Mouse (Mus musculus): ENCODE results near the gene Inhbb.
A peak's percentile ranks its signal among the peaks of the same experiment; 100 is the strongest.

Inhbb gene

DNA sequence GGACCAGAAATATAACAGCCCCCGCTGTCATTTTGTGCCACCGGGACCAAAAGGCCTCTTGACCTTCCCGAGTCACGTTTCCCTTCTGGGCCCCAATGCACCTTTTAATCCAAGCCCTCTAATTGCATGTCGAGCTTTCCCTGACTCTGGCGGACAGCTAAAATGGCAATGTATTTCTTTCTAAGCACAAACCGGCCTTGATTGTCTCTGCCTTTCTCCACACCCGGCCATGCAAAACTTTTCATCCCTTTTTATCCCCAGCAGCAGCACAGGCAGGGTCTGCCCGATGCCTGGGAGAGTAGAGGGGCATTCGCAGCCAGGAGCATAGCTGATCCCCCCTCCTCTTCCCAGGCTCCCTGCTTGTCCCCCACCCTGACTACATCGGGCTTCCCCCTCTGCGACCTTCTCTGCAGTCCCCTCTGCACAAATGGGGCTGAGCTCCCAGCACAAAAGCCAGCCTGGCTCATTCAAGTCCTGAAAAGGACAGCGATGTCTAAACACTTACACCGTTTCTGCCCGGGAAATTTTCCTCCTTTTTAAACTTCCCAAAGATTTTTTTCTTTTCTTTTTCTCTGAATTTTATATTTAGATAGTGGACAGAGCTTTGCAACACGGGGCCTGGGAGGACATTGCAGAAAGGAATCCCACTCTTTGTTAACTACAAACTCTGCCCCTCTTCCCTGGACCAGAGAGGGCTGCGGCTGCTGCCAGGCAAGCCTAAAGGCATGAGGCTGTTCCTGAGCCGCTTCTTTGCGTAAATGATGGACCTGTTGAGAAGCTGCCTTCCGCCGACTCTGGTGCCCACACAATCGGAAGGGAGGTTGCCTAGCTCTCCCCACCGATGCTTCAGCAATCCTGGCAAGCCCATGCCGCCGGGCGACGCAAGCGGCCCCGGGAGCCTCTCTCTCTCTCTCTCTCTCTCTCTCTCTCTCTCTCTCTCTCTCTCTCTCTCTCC is 2.6 kb downstream of the Inhbb start:
- DNase-seq: peak in 1 of 2 experiments; percentile 43

DNA sequence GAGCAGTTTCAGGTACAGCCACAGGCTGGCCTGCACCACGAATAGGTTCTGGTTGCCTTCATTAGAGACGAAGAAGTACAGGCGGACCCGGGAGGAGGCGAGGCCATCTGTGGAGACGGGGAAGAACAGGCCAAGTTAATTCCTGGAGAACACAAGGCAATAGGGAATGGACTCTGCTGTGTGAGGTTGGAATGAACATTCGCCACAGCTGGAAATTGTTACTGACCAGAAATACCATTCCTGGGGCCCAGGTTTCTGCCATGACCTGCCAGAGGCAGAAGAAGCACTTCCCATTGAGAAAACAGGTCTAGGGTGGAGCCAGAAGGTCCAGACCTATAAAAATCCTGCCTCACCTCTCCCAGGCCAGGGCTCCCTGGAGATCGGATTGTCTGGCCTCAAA is 4.1 kb downstream of the Inhbb start:
- DNase-seq: peak in 1 of 2 experiments; percentile 17

DNA sequence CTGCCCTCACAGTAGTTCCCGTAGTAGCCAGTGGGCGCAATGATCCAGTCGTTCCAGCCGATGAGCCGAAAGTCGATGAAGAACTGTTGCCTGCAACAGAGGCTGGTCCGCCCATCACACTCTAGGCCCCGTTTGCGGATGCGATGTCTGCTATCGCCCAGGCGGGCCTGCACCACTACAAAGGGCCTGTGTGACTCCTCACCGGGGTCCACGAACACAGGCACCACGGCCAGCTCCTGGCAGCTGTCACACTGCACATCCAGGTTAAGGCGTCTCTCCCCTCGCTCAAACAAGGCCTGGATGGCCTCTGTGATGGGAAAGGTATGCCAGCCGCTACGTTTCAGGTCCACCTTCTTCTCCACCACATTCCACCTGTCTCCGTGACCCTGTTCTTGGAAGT is 4.5 kb downstream of the Inhbb start:
- no peak for DNase-seq

DNA sequence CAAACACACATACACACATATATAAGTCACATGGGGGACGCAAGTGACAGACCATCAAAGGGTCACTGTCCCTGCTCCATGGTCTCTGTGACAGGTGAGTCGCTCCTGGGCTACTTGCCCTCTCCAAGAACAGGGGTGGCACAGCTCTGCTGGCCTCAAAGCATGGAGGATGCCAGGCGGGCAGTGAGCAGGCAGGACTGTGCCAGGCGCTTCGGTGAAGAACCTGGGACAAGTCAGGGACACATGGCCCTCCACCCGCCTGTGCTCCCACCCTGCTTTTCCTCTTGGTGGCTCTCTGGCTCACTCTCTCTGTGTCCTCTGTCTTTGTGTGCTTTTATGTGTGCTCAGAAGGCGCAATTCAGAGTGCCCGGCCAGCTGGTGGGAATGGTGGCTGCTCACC is 5.4 kb downstream of the Inhbb start:
- DNase-seq: peak; percentile 62 to 67

DNA sequence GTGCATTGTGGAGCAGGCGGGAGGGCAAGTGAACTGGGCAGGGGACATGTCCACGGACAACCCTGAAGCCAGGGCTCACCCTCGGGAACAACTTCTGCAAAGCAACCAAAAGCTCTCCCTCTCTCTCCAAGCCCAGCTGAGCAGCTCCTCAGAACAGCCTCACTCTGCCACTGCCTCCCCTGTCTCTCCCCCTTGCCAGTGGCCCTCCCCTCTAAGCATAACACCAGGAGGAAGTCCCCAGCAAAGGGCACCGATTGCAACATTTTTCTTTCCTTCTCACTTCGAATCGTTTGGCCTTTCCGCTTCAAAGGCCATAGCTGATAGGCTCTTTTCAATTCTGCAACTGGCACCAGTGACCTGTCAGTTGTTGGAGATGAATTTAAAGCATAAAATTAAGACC is 5.9 kb downstream of the Inhbb start:
- no peak for DNase-seq

DNA sequence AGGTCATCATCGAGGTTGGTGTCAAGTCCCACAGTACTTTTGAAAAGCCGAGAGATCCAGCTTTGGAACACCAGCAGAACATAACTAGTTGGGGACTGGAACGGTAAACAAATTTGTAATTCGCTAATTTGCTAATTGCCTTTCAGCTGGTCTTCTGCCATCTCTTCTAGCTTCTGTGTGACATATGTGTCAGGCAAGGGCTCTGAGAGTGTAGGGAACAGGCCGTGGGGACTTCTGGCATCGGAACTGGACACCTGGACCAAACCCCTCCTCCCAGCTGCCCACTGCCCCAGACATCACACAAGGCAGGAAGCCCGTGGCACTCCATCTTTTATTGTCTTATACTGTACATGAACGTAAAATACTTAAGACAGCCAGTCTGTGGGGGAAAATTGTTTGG is 6.9 kb downstream of the Inhbb start:
- peak; percentile 57 to 63 for DNase-seq

DNA sequence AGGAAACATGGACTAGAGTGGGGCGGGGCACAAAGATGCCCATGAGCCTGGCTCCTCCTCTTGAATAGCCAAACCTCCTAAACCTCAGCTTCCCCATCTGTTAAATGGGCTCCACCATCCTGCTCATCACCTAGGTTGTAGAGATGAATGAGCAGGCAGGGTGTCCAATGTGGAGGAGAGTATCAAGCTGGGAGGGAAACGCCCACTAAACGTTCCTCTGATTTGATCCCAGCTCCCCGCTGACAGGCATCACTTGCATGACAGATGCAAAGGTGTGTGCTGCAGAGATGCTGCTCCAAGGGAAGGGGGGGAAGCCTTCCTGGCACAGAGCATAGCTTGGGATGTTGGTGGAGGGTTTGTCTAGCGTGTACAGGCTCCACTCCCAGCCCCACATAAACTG is 11.4 kb downstream of the Inhbb start:
- no peak for DNase-seq

DNA sequence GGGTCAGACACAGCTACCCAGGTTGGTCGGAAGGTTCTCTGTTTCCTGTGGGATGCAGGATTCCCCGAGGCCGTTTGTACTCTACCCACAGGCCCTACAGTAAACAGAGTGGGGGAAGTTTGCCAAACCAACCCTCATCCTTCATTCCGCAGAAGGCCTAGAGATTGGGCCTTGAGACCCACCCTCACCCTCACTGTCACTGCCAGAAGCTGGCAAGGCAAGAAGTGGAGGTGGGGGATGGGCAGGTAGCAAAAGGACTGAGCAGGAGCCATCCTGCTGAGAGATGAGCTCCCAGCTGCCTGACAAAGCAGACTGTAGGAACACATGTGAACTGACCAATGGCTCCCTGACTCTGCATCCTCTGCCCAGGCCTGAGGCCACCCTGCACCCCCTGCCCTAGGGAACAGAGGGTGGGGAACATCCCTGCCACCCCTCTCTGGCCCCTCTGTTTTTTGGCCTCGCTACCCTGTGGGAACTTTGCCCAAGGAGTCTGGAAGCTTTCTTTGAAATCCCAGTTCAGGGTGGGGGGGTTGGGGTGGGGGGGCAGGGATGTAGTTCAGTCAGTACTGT is 12.4 kb downstream of the Inhbb start:
- DNase-seq: peak; percentile 66 to 71

DNA sequence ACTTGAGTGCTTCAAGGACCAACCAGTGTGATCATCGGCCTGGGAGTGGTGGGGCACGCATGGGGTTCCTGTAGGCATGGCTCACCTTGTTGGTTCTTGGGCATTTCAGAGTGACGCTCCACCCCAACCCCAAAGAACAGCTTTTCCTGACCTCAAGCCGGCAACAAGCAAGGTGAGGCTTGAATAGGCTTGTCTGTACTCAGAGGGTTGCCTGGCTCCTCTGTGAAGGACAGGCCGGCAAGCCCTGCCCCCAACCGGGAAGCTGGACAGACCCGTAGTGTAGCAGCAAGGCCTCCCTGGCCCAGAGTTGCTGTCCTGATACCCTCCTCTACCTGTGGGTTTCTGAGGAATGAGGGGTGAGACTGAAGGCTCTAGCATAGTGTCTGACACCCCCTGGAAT is 12.9 kb downstream of the Inhbb start:
- DNase-seq: peak in 1 of 2 experiments; percentile 19

DNA sequence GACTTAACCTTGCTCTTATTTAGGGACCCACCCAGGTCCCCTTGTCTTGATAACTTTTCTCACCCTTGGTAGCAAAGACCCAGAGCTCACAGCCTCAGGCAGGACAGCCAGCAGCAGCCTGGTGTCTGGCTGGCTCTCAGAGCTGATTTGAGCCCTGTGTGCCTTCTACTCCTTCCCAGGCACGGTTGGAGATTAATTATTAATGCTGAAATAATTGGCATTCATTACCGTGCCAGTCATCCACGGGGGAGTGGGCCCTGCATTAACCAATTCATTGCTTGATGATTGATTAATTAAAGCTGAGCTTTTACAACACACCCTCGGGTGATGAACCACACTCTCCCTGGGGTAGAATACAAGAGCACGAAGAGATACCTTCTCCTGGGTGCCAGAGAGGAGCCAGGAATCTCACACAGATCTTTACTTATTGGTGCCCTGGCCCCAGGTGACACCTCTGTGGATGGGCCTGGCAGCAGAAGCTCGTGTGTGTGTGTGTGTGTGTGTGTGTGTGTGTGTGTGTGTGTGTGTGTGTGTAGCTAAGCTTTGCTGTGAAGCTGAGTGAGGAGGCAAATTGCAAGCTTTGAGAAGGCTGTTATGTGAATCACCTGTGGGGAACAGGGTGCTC is 14.2 kb downstream of the Inhbb start:
- peak in 1 of 2 experiments; percentile 40 for DNase-seq

DNA sequence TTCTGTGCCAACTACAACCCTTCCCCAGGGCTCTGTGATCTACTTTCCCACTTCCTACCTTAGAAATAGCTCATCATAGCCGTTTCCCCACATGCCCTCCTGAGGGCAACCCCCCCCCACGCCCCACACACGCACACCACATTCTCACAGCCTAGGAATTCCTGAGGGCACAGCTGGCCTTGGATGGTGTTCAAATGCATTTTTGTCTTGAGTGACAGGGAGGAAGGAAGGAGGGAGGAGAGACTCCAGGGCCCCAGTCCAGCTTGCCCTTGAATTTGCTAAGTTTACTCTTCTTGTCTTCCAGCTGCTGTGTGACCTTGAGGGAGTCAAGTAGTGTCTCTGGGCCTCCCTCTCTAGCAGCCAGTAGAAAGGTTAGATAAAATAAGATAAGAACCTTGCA is 17.2 kb downstream of the Inhbb start:
- no peak for DNase-seq

DNA sequence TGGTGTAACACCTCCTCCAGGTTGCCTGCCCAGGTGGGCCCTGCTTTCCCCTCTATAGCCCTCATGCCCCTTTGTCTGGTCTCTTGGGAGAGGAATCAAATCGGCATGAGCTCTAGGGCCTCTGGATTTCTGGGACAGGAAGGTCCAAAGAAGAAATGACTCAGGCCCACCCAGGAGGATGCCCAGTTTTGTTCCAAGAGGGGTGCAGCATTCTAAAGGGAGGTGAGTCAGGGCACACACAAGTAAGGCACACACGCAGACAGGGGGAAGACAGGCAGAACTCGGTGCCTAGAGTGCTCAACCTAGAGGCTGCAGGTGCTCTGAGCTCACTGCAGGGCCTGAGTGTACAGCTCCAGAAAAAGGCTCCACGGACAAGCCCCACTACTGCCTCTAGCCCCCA is 17.7 kb downstream of the Inhbb start:
- DNase-seq: no peak

DNA sequence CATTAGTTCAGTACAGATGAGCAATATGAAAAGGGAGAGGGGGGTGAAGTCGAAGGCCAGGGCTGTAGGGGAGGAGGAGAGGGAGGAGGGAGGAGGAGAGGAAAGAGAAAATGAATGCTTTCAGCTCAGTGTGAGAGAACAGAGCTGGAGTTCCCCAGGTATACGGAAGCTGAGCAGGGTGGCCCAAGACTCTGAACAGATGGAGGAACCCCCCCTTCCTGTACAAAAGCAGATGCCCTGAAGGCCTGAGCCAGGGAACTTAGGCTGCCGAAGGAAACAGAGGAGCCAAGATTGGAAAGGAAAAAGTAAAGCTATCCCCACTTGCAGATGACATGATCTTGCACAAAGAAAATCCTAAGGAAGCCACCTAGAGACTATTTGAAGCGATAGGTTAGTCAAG is 20.8 kb downstream of the Inhbb start:
- DNase-seq: peak in 1 of 2 experiments; percentile 40

DNA sequence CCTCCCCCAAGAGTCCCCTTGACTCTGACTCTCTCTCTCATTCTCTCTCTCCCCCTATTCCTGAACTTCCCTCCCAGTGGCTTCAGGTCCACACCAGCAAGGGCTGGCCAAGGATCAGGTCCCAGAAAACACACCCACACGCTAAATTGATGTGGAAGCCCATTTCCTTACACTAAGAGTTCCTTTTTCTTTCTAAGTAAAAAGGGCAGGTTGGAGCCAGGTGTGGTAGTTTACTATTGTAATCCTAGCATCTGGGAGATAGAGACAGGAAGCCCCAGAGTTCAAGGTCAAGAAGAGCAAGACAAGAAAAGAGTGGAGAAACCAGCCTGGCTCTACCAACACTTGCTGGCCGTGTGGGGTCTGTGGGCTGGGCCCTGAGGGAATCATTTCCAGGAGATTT is 23.4 kb downstream of the Inhbb start:
- no peak for DNase-seq

DNA sequence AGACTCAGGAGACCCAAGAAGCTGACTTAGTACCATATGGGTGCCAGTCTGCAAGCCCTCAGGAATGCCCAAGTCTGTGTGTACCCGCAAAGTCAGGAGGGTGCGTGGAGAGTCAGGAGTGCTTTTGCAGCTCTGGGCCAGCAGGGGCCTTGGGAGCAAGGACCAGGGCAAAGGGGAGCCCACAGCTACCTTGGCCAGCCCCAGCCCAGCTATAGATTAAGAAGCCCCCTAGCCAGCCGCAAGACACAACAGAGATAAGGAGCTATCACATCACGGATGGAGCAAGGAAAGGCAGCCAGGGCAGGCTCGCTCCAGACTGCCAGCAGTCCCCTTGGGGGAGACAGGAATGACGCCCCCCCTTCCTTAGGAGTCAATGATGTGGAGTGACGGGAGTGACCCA is 24.2 kb downstream of the Inhbb start:
- DNase-seq: no peak

DNA sequence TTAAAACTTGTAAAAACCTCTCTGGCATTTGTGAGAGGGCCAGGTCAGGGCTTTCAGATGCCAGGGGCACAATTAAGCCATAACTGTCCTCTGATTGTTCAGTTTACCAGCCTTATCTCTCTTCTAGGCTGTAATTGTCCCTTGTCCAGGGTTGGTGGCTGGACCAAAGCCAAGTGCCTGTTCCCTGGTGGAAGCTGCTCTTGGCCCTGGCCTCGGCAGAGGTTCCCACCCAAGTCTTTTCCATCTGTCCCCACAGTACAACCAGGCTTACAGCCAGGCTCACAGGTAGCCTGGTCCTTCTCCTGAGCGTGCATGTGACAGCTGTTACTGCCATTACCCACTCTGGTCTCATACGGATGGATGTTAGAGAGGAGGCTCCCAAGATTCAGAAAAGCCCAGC is 30.7 kb downstream of the Inhbb start:
- peak; percentile 88 to 92 for DNase-seq

DNA sequence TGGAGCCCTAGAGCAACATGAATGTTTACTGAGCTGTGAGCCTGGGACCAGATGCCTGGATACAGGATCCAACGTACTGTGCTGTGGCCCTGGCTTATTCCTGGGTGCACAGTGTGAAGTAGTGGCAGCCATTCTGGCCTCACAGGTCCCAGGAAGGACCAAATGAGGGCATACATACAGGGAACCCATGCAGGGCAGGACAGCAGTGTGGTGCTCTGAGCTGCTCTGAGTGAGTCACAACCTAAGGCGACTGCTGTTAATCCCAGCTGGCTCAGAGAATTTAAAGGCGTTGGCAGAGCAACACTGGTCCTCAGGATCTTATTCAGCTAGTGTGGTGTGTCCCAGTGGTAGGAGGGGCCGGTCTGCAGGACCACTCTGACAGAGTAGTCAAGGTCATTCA is 31.4 kb downstream of the Inhbb start:
- DNase-seq: peak in 1 of 2 experiments; percentile 32

DNA sequence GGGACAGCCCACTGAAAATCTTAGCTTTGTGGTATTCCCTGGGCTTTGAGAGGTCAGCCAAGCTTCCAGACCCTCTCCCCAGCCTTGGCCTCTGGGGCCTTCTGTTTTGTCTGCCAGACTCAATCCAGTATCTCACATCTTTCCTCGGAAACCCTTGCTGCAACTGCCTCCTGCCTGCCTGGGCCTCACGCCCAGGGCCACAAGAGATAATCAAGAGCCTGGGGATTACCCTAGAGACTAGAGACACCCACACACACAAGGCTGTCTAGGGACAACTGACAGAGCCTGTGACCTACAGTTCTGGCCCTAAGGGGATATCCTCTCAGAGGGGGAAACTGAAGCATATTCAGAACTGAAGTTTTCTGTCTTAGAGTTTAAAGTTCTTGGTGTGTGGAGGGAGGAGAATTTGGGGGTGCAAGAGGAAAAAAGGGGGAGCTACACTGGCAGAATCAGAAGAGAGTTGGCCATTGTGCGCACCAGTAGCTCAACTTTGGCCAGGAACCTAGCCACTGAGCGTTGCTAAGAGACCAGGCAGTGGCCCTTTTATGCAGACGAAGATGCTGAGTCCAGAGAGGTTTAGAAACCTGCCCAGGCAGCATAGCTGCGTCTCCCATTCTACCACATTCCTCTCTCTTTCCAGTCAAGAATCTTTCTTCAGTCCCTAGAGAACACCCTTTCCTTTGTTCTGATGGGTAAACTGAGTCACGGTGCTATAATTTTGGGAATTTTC is 32.1 kb downstream of the Inhbb start:
- peak in 1 of 2 experiments; percentile 35 for DNase-seq

DNA sequence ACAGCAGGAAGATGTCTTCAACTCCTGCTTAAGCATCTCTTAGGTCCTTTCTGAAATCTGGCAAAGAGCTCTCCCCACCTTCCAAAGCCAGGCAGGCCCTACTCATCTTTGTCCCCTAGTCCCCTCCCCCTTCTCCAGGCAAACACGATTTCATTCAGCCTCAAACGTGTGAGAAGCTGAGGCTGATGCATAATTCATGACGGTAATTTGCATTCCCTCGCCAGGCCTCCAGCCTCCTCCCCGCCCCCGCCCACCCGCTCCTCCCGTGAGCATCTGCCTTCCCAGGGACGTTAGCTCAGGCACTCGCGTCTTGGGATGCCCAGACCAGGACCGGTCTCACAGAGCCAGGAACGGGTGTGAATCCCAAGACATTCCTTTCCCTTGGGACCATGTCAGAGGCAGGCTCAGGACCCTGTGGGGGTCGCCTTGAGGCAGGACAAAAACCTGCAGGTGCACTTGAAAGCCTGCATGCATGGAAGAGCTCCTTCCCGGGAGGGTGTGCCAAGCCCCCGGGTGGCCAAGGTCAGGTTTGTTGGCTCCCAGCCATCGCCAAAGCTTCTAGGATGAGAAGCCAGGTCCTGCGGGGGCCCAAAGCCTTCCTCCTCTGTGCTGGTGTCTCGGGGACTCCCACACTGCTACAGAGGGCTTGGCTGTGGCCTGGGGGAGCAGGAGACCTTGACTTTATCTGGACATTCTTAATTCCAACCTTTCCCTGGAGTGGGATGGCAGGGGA is 33.2 kb downstream of the Inhbb start:
- peak; percentile 61 to 75 for DNase-seq

DNA sequence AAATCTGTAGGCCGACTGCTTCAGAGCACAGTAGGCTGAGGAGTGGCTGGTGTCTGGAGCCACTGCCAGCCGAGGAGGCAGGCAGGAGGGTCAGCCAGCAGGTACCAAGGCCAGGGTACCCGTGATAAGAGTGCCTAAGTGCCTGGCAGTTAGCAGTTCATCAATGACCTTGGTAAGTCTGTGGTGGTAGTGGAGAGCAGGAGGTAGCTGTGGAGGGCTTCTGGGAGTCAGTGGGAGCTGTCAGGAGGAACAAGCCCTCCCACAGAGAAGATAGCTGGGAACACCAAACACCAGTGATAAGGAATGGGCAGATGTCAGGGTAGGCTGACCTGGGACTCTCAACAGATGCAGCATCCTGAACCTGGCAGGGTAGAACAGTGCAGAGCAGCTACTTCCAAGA is 35.7 kb downstream of the Inhbb start:
- DNase-seq: no peak

DNA sequence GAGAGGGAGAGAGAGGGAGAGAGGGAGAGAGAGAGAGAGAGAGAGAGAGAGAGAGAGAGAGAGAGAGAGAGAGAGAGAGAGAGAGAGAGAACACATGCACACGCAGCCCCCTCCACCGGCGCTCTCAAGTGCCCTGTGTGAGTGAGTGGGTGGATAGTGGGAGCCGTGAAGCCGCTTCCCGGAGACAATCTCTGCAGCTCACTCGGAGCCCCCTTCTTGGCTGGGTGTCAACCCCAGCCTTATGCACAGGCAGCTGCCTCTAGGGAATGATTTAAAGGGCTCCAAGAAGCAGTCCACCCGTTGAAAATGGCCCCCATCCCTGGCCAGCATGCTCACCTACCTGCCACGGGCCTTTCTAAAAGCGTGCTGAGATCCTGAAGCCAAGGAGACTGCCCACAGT is 38.1 kb downstream of the Inhbb start:
- peak in 1 of 2 experiments; percentile 37 for DNase-seq

DNA sequence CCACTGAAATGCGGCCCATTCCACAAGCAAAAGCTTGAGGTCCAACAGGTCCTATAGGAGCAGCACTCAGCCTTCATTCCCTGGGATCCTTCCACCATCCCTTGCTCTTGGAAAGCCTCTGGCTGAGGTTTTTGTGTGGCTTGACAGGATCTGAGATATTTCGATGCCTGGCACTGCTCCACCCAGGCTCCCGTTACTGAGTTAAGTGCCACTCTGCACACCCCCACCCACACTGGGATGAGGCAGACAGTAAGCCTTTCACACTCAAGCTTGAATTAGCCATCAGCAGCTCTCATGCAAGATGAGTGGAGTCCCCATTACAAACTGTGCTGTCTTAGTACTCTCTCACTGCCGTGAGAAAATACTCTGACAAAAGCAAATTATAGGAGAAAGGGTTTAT is 41.4 kb downstream of the Inhbb start:
- DNase-seq: no peak

Data from cerebellum, postnatal 10 days (tissue).